Mouse (Mus musculus): ENCODE data around the gene Madcam1. TPM values are rescaled to one million over a fixed set of nuclear protein-coding genes. Genes with fewer than 3 reads are reported as not detected.
A peak's percentile ranks its signal among the peaks of the same experiment; 100 is the strongest.

Madcam1 gene
- total RNA-seq (2014; rRNA removed) (0.90 and 2.1 TPM in 2 replicates), polyA plus RNA-seq (2015; fragmentation: Nextera tagmentation; extraction: Ambion mirVana) (0.98 and 1.4 TPM in 2 replicates)

GRCm38 (mm10) chr10:79664131-79664665 lies at the start of gene Madcam1:
Gene Madcam1, plus strand, starts transcription at chr10:79664559.
- Histone ChIP-seq H3K4me2 (ENCODE audit: low read depth, low read length) (no peak within 1 kb of the TSS), H3K9me3 (ENCODE audit: low read length) (no peaks in the 10 kb centered on the region), H3K4me1 (ENCODE audit: insufficient read depth, low read length) (0 out of 2 replicates have a peak, but pooled peaks cover 3% of the 10 kb centered on the region), H3K4me3 (ENCODE audit: low read length) (no peak within 1 kb of the TSS), H3K27me3 (ENCODE audit: insufficient read depth, low read length) (no peaks in the 10 kb centered on the region), H3K36me3 (ENCODE audit: insufficient read depth, low read length) (no peaks in the 10 kb centered on the region), H3K27ac (no peak within 1 kb of the TSS), H3K9ac (replicated peaks; ENCODE audit: low read length) (no peak within 1 kb of the TSS)
- DNase-seq (ENCODE audit: low spot score): peak; percentile 76
- WGBS: 12% methylated on average over 13 of the region's 13 CpGs
- TF ChIP-seq CTCF (IDR thresholded peaks at IDR 0.05; ENCODE audit: low read depth): peak; percentile 95
- peak; percentile 19; the same call in 1 of the 2 replicates for ATAC-seq

DNA sequence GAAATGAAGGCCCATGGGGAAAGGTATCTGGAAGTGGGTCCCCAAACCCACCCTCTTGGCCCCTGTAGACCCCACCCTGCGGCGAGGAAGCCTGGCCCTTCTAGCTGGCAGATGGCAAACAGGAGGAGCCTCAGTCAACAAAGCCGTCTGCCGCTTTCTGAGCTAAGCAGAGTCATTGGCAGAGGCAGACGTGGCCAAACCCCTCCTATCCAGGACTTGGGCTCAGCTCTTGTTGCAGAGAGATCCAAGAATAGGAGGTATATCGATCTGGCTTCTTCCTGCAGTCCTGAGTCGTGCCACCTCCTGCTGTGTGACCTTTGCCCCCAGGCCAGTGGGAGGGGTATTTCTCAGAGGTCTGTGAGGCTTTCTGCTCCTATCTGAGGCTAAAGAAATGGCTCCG lies 48.5 kb upstream of the Madcam1 start:
- H3K9me3 ChIP-seq (ENCODE audit: low read length): no peaks in the 10 kb centered on the region
- ATAC-seq: no peak

GRCm38 (mm10) chr10:79616376-79616775 lies 48.0 kb upstream of the Madcam1 start:
- Histone ChIP-seq H3K27me3 (ENCODE audit: insufficient read depth, low read length) (0 out of 2 replicates have a peak, but pooled peaks cover 10% of the 10 kb centered on the region), H3K4me2 (ENCODE audit: low read depth, low read length) (no peak overlapping the region), H3K9me3 (ENCODE audit: low read length) (no peaks in the 10 kb centered on the region), H3K27ac (no peak overlapping the region), H3K4me3 (ENCODE audit: low read length) (no peak overlapping the region), H3K4me1 (ENCODE audit: insufficient read depth, low read length) (peaks cover 17% of the 10 kb centered on the region), H3K36me3 (ENCODE audit: insufficient read depth, low read length) (no peaks in the 10 kb centered on the region), H3K9ac (replicated peaks; ENCODE audit: low read length) (no peak overlapping the region)
- no peak for DNase-seq (ENCODE audit: low spot score)
- TF ChIP-seq CTCF (IDR thresholded peaks at IDR 0.05; ENCODE audit: low read depth): no peak
- no peak for ATAC-seq
- WGBS: 87% methylated on average over 5 of the region's 5 CpGs

More for the DNA sequence above, 48.5 kb upstream of the Madcam1 start:
- WGBS: 9% methylated on average over 8 of the region's 8 CpGs
- peak; percentile 70 for DNase-seq (ENCODE audit: low spot score)
- TF ChIP-seq CTCF (IDR thresholded peaks at IDR 0.05; ENCODE audit: low read depth): no peak
- Histone ChIP-seq H3K36me3 (ENCODE audit: insufficient read depth, low read length) (no peaks in the 10 kb centered on the region), H3K27ac (0 out of 2 replicates have a peak overlapping the region, but pooled peaks have one; percentile 16), H3K27me3 (ENCODE audit: insufficient read depth, low read length) (0 out of 2 replicates have a peak, but pooled peaks cover 10% of the 10 kb centered on the region), H3K4me2 (ENCODE audit: low read depth, low read length) (no peak overlapping the region), H3K9ac (replicated peaks; ENCODE audit: low read length) (0 out of 2 replicates have a peak overlapping the region, but pooled peaks have one; percentile 13), H3K4me1 (ENCODE audit: insufficient read depth, low read length) (peaks cover 17% of the 10 kb centered on the region), H3K4me3 (ENCODE audit: low read length) (no peak overlapping the region)

GRCm38 (mm10) chr10:79623950-79624349 lies 40.4 kb upstream of the Madcam1 start:
- H3K27ac ChIP-seq: no peak overlapping the region
- no peak overlapping the region for H3K4me2 ChIP-seq (ENCODE audit: low read depth, low read length)
- no peak overlapping the region for H3K9ac ChIP-seq (replicated peaks; ENCODE audit: low read length)
- H3K27me3 ChIP-seq (ENCODE audit: insufficient read depth, low read length): no peaks in the 10 kb centered on the region
- DNase-seq (ENCODE audit: low spot score) (no peak), ATAC-seq (no peak)
- H3K4me1 ChIP-seq (ENCODE audit: insufficient read depth, low read length): peaks cover 2% of the 10 kb centered on the region; the same call in 1 of the 2 replicates
- 40% methylated on average over 12 of the region's 12 CpGs for WGBS
- no peak for TF ChIP-seq CTCF (IDR thresholded peaks at IDR 0.05; ENCODE audit: low read depth)
- no peaks in the 10 kb centered on the region for H3K36me3 ChIP-seq (ENCODE audit: insufficient read depth, low read length)
- no peaks in the 10 kb centered on the region for H3K9me3 ChIP-seq (ENCODE audit: low read length)
- no peak overlapping the region for H3K4me3 ChIP-seq (ENCODE audit: low read length)

DNA sequence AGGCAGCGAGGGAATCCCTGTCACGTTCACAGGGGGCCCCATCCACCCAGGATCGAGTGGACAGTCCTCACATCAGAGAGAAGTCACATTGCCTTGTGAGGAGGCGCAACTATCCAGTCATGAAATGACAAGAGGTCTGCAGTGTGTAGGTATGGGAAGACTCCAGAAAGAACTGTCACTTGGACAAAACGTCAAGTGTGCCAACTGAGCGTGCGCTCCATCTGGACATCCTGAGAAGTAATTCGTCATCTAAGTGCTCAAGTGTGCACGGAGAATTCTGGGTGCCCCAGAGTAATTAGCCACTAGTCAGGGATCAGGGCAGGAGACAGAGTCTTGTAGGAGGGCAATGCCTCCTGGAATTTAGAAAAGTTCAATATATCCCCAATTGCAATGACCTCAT lies 39.0 kb upstream of the Madcam1 start:
- Histone ChIP-seq H3K27me3 (ENCODE audit: insufficient read depth, low read length) (no peaks in the 10 kb centered on the region), H3K4me1 (ENCODE audit: insufficient read depth, low read length) (peaks cover 2% of the 10 kb centered on the region; the same call in 1 of the 2 replicates), H3K9ac (replicated peaks; ENCODE audit: low read length) (no peak overlapping the region), H3K9me3 (ENCODE audit: low read length) (no peaks in the 10 kb centered on the region), H3K27ac (0 out of 2 replicates have a peak overlapping the region, but pooled peaks have one; percentile 7), H3K36me3 (ENCODE audit: insufficient read depth, low read length) (0 out of 2 replicates have a peak, but pooled peaks cover 4% of the 10 kb centered on the region), H3K4me2 (ENCODE audit: low read depth, low read length) (no peak overlapping the region), H3K4me3 (ENCODE audit: low read length) (no peak overlapping the region)
- 61% methylated on average over 9 of the region's 9 CpGs for WGBS
- no peak for ATAC-seq
- peak; percentile 50 for DNase-seq (ENCODE audit: low spot score)
- TF ChIP-seq CTCF (IDR thresholded peaks at IDR 0.05; ENCODE audit: low read depth): no peak

DNA sequence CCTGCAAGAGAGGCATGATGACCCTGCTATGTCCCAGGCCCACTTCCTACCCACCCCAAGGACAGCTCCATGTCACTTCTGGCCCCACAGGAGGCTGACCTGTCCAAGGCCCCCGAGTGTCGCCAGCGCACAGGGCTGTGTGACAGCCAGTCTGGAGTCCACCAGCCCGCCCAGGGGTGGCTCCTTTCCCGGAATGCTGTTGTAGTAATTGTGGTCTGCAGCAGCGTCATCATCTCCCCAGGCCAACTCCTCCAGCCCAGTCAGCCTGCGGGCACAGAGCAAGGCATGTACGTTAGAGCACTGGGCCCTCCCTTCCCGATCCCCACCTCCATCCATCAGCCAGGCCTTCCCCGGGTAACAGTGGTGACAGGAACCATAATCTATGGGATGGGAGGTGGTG lies 38.2 kb upstream of the Madcam1 start:
- Histone ChIP-seq H3K4me3 (ENCODE audit: low read length) (no peak overlapping the region), H3K9ac (replicated peaks; ENCODE audit: low read length) (no peak overlapping the region), H3K4me2 (ENCODE audit: low read depth, low read length) (no peak overlapping the region), H3K36me3 (ENCODE audit: insufficient read depth, low read length) (0 out of 2 replicates have a peak, but pooled peaks cover 4% of the 10 kb centered on the region), H3K27ac (no peak overlapping the region), H3K4me1 (ENCODE audit: insufficient read depth, low read length) (peaks cover 2% of the 10 kb centered on the region; the same call in 1 of the 2 replicates), H3K27me3 (ENCODE audit: insufficient read depth, low read length) (no peaks in the 10 kb centered on the region), H3K9me3 (ENCODE audit: low read length) (no peaks in the 10 kb centered on the region)
- DNase-seq (ENCODE audit: low spot score) (no peak), ATAC-seq (no peak)
- no peak for TF ChIP-seq CTCF (IDR thresholded peaks at IDR 0.05; ENCODE audit: low read depth)
- 75% methylated on average over 10 of the region's 10 CpGs for WGBS

DNA sequence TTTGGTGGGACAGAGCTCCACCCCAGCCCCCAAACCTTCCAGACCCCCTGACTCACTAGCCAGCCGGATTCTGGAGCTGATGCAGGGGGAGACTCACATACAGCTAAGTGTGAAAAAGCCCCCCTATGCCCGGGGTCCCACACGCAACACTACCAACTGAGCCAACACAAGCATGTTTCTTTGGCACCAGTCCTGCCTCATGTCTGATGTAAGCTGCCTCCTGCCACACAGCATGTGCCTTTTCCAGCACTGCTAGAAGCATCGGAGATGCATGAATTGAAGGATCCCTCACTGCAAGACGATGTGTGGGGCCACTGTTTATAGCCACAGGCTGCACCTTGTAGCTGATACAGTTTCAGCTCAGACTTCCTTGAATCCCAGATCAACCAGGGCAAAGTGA lies 36.0 kb upstream of the Madcam1 start:
- Histone ChIP-seq H3K4me1 (ENCODE audit: insufficient read depth, low read length) (peaks cover 2% of the 10 kb centered on the region; the same call in 1 of the 2 replicates), H3K9ac (replicated peaks; ENCODE audit: low read length) (no peak overlapping the region), H3K4me3 (ENCODE audit: low read length) (no peak overlapping the region), H3K27me3 (ENCODE audit: insufficient read depth, low read length) (no peaks in the 10 kb centered on the region), H3K4me2 (ENCODE audit: low read depth, low read length) (no peak overlapping the region), H3K27ac (no peak overlapping the region), H3K36me3 (ENCODE audit: insufficient read depth, low read length) (0 out of 2 replicates have a peak, but pooled peaks cover 4% of the 10 kb centered on the region), H3K9me3 (ENCODE audit: low read length) (no peaks in the 10 kb centered on the region)
- TF ChIP-seq CTCF (IDR thresholded peaks at IDR 0.05; ENCODE audit: low read depth): no peak
- ATAC-seq (no peak), DNase-seq (ENCODE audit: low spot score) (peak; percentile 52)
- WGBS: 56% methylated on average over 5 of the region's 5 CpGs

Data from hindbrain, postnatal 0 days (tissue).